Mouse (Mus musculus) bone marrow macrophage, adult 2 months (primary cell): ENCODE results near the gene Porcn. TPM values are rescaled to one million over a fixed set of nuclear protein-coding genes. Genes with fewer than 3 reads are reported as not detected.
A peak's percentile ranks its signal among the peaks of the same experiment; 100 is the strongest.

Experiments
- H3K27ac ChIP-seq: 2 replicates; pipeline ENCODE4 v1.5.1; 2012; ENCODE audit warnings: low read depth, low read length; ENCODE audit not compliant: insufficient read depth
- H3K4me1 ChIP-seq: 2 replicates; pipeline ENCODE4 v1.6.1; 2012; ENCODE audit warnings: low read length; ENCODE audit not compliant: control insufficient read depth, insufficient read depth
- H3K4me3 ChIP-seq: 2 replicates; pipeline ENCODE4 v1.5.1; 2012; ENCODE audit warnings: mild to moderate bottlenecking, low read length, moderate library complexity; ENCODE audit not compliant: insufficient read depth
- CTCF ChIP-seq: IDR thresholded peaks from 2 replicates; pipeline ENCODE4 v1.5.1; 2012; ENCODE audit warnings: low read depth, mild to moderate bottlenecking, low read length, moderate library complexity
- POLR2A ChIP-seq: IDR thresholded peaks from 2 replicates; pipeline ENCODE4 v1.6.1; 2012; ENCODE audit warnings: mild to moderate bottlenecking, low read depth, low read length, borderline replicate concordance
- polyA plus RNA-seq: library from polyadenylated mRNA; stranded (reverse); fragments of >200 nt; gene quantifications from 2 replicates; pipeline ENCODE4 v1.2.4, GENCODE M21; 2012; ENCODE audit not compliant: missing spikeins, insufficient read depth, insufficient read length

The Porcn gene
- 5.5 and 6.9 TPM in 2 replicates for polyA plus RNA-seq

- TF ChIP-seq CTCF (no peak), POLR2A (no peak)
- H3K4me3 ChIP-seq = peak within 1 kb of the TSS; percentile 65
- no peak within 1 kb of the TSS for H3K27ac ChIP-seq
- 0 out of 2 replicates have a peak, but pooled peaks cover 4% of the 10 kb centered on the region for H3K4me1 ChIP-seq
Observed at GRCm38 (mm10) chrX:8206015-8206693, at the start of gene Porcn. Gene Porcn (minus strand): TSS chrX:8206525.

GRCm38 (mm10) chrX:8255807-8256206, 49.5 kb upstream of the Porcn start:
- Histone ChIP-seq H3K27ac (no peak overlapping the region), H3K4me1 (no peaks in the 10 kb centered on the region), H3K4me3 (no peak overlapping the region)
- no peak for TF ChIP-seq POLR2A
- TF ChIP-seq CTCF = no peak

- no peak for TF ChIP-seq CTCF
- TF ChIP-seq POLR2A = no peak
- no peaks in the 10 kb centered on the region for H3K4me1 ChIP-seq
- no peak overlapping the region for H3K4me3 ChIP-seq
- no peak overlapping the region for H3K27ac ChIP-seq
Observed at GRCm38 (mm10) chrX:8253711-8254110, 47.4 kb upstream of the Porcn start.

- H3K4me3 ChIP-seq = peak within 1 kb of the TSS; percentile 80
- H3K27ac ChIP-seq = peak within 1 kb of the TSS; percentile 37
- TF ChIP-seq CTCF = no peak
- no peak for TF ChIP-seq POLR2A
- no peaks in the 10 kb centered on the region for H3K4me1 ChIP-seq
Observed at GRCm38 (mm10) chrX:8252334-8253285, 46.3 kb upstream of the Porcn start, which contains the start of gene Ftsj1. Gene Ftsj1 (minus strand): TSS chrX:8252406.

GRCm38 (mm10) chrX:8251789-8252333, 45.5 kb upstream of the Porcn start:
- no peak for TF ChIP-seq CTCF
- TF ChIP-seq POLR2A = no peak
- H3K27ac ChIP-seq = no peak overlapping the region
- H3K4me1 ChIP-seq = no peaks in the 10 kb centered on the region
- peak overlapping the region; percentile 80 for H3K4me3 ChIP-seq

- no peak overlapping the region for H3K4me3 ChIP-seq
- H3K4me1 ChIP-seq = no peaks in the 10 kb centered on the region
- no peak overlapping the region for H3K27ac ChIP-seq
- TF ChIP-seq POLR2A (no peak), CTCF (no peak)
Observed at GRCm38 (mm10) chrX:8248542-8249120, 42.3 kb upstream of the Porcn start.

GRCm38 (mm10) chrX:8247680-8248079, 41.4 kb upstream of the Porcn start:
- TF ChIP-seq CTCF = no peak
- TF ChIP-seq POLR2A = no peak
- Histone ChIP-seq H3K4me1 (no peaks in the 10 kb centered on the region), H3K4me3 (no peak overlapping the region), H3K27ac (no peak overlapping the region)

GRCm38 (mm10) chrX:8238804-8239395, 32.6 kb upstream of the Porcn start:
- H3K4me3 ChIP-seq = no peak overlapping the region
- no peaks in the 10 kb centered on the region for H3K4me1 ChIP-seq
- no peak overlapping the region for H3K27ac ChIP-seq
- no peak for TF ChIP-seq CTCF
- no peak for TF ChIP-seq POLR2A

GRCm38 (mm10) chrX:8236704-8237103, 30.4 kb upstream of the Porcn start:
- Histone ChIP-seq H3K4me3 (no peak overlapping the region), H3K4me1 (no peaks in the 10 kb centered on the region), H3K27ac (no peak overlapping the region)
- TF ChIP-seq POLR2A = no peak
- no peak for TF ChIP-seq CTCF
